Mouse (Mus musculus) heart, postnatal 4 days (tissue): ENCODE results near the gene Adamts4. TPM values are rescaled to one million over a fixed set of nuclear protein-coding genes. Genes with fewer than 3 reads are reported as not detected.

Experiments used
- DNase-seq: peaks from one replicate; pipeline ENCODE4 v3.0.0; 2021
- total RNA-seq, 2 experiments: library from RNA; stranded (reverse); gene quantifications; 2 replicates each; pipeline ENCODE4 v1.2.3; 2021

Gene Adamts4
- total RNA-seq, 2 experiments from 2014 or later: 8.2 to 8.7 TPM

- DNase-seq: no peak
These were observed 6.0 kb downstream of the Adamts4 start for GRCm38 (mm10) chr1:171256095-171256818.

DNA sequence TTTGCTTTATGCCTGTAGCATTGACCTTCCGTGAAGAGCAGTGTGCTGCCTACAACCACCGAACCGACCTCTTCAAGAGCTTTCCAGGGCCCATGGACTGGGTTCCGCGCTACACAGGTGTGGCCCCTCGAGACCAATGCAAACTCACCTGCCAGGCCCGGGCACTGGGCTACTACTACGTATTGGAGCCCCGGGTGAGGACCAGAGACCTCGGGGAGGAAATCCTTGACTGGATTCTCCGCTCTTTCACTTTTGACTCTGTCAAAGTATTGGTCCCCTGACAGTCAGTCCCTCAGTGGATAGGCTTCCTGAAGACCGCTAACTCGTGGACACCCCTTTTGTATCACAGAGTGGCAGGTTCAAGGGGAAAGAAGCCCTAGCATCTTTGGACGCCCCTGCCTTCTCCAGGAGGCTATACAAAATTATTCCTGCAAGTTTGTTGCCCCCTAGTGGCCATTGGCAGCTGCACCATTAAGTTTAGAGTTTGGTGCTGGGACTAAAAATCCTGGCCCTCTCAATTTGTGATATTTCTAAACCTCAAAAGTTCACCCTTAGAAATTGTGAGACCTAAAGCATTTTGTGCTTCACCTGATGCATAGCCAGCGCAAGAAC is 6.8 kb downstream of the Adamts4 start:
- peak; percentile 78 for DNase-seq

GRCm38 (mm10) chr1:171257781-171258180 is 7.6 kb downstream of the Adamts4 start:
- no peak for DNase-seq

GRCm38 (mm10) chr1:171258921-171259320 is 8.7 kb downstream of the Adamts4 start:
- no peak for DNase-seq

DNA sequence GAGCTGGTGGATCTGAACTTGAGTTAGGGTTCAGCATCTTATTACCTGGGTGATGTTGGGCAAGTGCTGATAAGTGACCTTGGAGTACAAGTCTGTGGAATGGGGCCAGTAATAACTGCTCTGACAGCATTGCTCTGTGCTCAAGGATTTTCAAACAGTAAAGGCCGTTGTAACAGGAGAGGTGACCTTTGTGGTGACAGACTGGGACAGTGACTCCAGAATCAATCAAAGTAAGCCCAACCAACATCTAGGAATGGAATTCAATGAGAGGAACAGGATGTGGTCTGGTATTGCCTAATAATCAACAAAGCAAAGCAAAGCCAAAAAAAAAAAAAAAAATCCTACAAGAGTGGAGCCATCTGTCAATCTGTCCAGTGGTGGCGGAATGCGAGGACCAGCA is 10.1 kb downstream of the Adamts4 start:
- DNase-seq: no peak

- DNase-seq: peak; percentile 85
These were observed 12.4 kb downstream of the Adamts4 start for GRCm38 (mm10) chr1:171262594-171263130.

GRCm38 (mm10) chr1:171263185-171263611 is 13.0 kb downstream of the Adamts4 start:
- DNase-seq: peak; percentile 73

- no peak for DNase-seq
These were observed 13.6 kb downstream of the Adamts4 start for GRCm38 (mm10) chr1:171263666-171264461.

DNA sequence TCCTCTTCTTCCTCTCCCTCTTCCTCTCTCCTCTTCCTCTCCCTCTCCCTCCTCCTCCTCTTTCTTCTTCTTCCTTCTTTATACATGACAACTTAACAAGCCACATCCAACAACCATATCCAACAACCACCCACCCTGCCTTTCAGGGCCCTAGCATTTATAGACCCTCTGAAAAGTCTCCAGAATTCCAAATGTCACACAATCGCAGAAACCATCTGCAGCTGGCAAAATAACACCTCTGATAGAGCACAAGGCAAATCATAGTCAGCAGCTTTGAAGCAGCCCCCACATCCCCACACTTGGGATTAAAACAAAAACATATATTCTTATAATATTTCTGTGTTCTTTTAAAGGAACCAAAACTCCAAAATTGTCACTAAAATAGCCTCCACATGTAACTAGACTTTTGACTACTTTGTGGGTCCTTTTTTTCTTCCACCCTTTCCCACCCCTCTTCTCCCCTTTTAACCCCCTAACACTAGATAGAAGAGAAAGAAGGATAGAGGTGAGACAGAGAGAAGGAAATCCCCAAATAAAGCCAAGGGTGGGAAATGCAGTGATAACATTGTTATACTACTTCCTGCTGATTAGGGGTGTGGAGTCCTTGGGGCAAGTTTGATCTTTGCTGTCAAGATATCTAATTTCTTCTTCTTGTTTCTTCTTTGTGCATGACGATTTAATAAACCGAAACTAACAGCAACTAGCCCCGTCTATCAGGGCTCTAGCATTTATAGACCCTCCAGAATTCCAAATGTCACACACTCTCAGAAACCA is 15.9 kb downstream of the Adamts4 start:
- DNase-seq: no peak

- no peak for DNase-seq
These were observed 18.1 kb downstream of the Adamts4 start for GRCm38 (mm10) chr1:171268341-171268740.

DNA sequence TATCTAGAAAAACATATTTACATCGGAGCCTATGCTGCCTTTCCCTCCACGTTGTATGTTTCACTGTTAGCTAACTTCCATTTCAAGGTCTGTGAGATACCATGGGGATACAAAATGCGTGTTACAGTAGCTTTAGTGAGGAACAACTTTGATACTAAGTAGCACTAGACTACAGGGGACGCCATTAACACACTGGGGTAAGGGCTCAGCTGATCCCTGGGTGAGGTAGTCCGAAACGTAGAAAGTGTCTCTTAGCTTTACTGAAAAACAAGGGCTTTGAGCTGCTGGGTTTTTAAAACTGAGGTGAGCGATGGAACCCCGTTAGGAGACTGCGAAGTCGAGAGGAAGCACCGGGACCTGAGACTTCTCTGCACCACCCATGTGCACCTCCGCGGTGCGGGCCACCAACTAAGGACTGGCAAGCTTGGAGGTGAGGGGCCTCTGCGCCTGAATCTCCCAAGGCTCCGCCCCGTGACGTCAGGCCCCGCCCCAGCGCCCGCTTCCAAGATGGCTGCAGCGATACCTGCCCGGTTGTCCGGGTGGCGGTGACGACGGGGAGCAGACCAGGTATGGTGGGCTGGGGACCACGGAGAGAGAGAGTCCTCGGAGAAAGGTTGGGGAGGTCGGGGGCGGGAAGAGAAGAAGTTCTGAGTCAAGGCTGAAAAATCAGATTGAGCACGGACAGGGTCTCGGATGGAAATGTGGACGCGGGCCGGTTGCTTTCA is 19.8 kb downstream of the Adamts4 start, which contains the start of gene B4galt3:
Gene B4galt3 (plus strand): TSS at position 481 of the 725 bp plus-strand sequence.
- peak; percentile 98 for DNase-seq

- no peak for DNase-seq
These were observed 20.3 kb downstream of the Adamts4 start for GRCm38 (mm10) chr1:171270573-171270900.

DNA sequence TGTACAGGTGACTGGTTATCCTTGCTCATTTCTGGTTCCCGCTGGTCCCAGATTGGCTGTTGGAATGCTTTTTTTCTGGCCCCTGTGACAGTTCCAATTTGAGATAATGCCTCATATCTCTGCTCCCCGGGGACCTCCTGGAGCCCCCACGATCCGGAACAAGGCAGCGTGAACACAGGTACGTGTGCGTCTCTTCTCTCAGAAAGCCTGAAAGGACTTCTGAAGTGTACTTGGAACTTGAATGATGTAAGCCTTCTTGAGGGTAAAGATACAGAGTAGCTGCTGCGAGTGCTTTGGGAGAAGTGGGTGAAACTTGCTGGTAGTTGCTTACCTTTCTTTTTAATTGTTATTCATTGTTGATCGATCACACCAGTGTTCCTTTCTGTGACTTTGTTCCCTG is 21.0 kb downstream of the Adamts4 start:
- DNase-seq: no peak

GRCm38 (mm10) chr1:171271622-171272021 is 21.4 kb downstream of the Adamts4 start:
- no peak for DNase-seq

GRCm38 (mm10) chr1:171272086-171272485 is 21.9 kb downstream of the Adamts4 start:
- DNase-seq: no peak

DNA sequence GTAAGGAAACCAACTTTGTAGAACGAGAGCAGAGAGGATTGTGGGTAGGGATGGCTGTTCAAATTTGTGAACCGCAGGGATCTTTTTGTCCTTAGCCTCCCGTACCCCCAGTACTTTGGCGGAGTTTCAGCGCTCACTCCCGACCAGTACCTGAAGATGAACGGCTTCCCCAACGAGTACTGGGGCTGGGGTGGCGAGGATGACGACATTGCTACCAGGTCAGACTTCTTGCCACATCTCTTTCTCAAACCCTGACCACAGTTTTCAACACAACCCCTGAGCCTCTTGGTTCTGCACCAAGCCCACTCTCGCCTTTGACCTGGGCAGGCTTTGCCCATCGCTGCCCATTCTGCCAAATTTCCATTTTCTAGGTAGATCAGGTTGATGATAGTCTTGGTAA is 23.9 kb downstream of the Adamts4 start:
- DNase-seq: no peak

- no peak for DNase-seq
These were observed 25.0 kb downstream of the Adamts4 start for GRCm38 (mm10) chr1:171275144-171275734.

- no peak for DNase-seq
These were observed 26.0 kb downstream of the Adamts4 start for GRCm38 (mm10) chr1:171276110-171276748.

DNA sequence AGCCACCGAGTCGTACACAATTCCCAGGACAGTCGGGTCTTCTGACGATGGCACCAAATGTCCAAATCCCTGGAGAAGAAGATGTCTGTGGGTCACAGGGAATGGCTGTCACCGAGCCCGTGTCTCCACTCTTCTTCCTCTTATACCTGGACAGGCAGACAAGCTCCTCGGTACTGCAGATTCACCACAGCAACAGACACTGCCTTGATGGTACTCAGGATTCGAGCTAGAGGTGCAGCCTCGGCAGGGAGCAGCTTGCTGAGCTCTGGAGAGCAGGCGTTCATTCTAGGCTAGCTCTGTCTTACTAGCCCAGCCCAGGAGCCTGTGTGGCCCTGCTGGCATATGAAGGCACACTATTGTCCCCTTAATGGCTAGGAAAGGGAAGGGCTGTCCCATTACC is 27.5 kb downstream of the Adamts4 start:
- DNase-seq: no peak

- DNase-seq: no peak
These were observed 28.2 kb downstream of the Adamts4 start for GRCm38 (mm10) chr1:171278436-171278835.
